Mouse (Mus musculus) right cerebral cortex, postnatal 4 days (tissue): ENCODE results near the gene Tmprss6.

ENCODE experiments used
- DNase-seq: peaks from one replicate; pipeline ENCODE4 v3.0.0-alpha.2; 2022

The Tmprss6 gene

DNA sequence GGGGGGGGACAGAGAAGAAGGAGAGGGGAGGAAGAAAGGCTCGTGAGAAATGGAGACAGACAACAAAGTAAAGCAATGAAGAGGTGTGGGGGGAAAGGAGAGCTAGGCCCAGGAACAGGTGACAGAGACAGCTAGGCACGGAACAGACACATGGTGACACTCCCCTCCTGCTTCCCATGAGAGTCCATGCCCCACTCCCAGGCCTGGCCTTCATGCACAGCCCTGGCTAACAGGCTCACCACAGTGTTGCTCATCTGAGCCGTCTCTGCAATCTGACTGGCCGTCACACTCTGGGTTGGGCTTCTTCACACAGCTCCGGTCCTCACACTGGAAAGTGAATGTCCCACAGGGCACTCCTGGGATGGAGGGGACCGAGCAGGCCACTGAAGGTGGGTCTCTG, 24.6 kb downstream of the Tmprss6 start:
- DNase-seq, result no peak

DNA sequence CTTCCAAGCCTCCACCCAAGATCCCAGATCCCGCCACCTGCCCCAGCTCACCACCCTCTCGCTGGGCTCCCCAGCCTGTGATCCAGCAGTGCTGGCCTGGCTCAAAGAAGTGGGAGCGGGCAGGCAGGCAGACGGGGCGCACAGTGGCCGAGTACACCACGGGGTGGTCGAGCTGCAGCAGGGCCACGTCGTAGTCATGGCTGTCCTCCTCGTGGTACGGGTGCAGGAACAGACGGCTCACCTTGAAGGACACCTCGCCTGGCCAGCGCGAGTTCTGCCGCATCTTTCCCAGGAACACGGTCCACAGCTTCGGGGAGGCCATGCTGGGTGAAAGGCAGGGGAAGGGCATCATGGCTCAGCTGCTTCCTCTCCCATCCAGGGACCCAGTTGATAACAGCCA, 26.2 kb downstream of the Tmprss6 start:
- DNase-seq, result no peak

DNA sequence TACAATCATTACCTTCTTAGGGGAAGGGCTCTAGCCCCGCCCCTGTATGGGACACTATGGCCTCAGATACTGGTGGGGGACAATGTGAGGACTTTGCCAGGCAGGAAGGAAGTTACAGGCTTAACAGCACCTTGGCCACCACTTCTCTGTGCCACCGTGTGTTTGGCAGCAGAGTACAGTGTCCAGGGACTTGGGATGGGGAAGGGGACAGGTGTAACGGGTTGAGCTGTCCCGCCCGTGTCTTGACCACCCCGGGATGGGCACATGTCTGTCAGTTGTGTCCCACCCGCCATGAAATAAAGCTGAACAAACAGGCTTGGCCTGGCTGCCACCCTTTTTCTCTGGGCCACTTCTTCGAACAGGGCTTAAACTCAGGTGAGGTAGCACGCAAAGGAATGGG, 29.5 kb downstream of the Tmprss6 start:
- DNase-seq, result no peak

- no peak for DNase-seq
Observed at GRCm38 (mm10) chr15:78438505-78438904, 29.9 kb downstream of the Tmprss6 start.

DNA sequence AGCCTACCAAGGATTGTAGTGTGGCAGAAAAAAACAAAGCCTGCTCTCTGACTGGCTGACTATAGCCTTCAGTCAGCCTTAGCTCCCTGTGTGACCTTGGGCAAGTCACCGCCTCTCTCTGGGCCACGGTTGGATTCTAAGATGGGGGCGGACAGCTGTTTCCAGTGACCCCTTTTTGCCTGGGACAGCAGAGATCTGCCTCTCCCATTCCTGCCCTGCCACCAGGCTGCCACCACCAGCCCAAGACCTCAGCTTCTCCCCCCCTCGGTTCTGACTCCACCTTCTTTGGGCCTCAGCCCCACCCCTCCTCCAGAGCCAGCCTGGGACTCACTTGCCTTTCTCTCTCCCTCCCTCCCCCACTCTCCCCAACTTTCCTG, 30.4 kb downstream of the Tmprss6 start:
- DNase-seq, result no peak

- DNase-seq, result no peak
Observed at GRCm38 (mm10) chr15:78437237-78438017, 31.0 kb downstream of the Tmprss6 start.

GRCm38 (mm10) chr15:78436380-78437192, 31.8 kb downstream of the Tmprss6 start:
- DNase-seq, result peak; percentile 80

GRCm38 (mm10) chr15:78435681-78436080, 32.8 kb downstream of the Tmprss6 start:
- DNase-seq, result no peak

- DNase-seq, result peak; percentile 64
Observed at GRCm38 (mm10) chr15:78434896-78435520, 33.4 kb downstream of the Tmprss6 start.

DNA sequence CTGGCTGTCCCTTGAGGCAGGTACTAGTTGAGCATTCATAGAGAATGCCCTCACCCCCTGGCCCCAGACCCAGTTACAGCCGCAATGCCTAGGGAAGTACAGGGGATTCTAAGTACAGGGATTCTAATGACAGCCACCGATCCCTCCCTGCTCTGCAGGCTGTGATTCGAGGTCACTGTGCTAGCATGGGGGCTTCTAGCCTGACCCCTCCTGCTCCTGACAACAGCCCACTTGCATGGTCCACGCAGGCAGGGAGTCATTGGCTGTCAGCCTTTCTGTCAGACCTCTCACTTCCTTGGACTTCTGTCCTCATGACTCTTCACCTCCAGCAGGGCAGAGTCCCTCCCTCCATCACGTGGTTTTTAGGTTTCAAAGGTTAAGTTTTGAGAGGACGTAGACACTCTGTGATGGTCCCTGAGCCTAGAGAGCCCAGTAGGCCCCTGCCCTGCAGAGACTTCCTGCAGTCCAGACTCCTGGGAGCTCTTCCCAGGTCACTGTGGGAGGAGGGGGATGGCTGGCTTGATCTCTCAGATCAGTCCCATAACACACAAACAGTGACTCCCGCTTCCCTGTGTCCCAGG, 36.8 kb downstream of the Tmprss6 start:
- no peak for DNase-seq

DNA sequence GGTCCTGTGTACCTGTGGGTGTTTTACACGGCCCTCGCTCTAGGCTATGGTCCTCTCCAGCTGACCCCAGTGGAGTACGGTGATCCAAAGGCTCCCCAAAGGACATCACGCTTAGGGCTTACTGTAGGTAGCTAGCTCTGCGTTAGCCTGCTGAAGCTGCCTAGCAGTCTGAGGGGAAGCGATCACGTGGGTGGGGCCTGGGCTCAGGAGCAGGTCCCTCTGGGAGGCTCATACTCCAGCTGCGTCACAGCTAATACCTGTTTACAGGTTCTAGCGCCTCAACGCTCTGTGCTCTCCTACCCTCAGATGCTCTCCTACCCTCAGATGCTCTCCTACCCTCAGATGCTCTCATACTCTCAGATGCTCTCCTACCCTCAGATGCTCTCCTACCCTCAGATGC, 37.6 kb downstream of the Tmprss6 start:
- no peak for DNase-seq

DNA sequence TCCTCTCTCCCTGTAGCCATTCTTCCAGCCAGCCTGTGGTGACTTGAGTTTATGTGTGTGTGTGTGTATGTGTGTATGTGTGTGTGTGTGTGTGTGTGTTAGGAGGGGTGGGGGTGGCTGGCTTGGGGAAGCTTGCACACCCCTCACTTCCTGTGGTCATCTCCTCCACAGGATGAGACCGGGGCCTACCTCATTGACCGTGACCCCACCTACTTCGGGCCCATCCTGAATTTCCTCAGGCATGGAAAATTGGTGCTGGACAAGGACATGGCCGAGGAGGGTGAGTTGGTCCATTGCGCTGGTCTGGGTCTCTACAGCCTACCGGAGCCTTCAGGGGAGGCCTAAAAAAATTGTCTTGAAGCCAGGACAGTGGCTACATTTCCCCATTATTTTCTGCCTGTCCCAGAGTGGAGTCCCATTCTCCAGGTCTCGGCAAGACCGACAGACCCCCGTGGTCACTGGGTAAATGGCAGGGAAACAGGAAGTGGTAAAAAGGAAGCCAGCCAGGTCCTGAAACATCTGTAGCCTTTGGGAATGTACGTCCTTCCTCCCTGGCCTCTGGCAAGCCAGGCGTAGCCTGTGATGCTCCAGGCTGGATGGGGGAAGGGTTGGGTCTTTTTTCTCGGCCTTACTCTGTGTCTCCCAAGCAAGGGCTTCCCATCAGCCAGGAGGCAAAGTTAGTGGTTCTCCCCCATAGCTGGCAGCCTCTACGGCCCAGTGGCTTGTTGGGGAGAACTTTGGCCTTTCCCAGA, 38.4 kb downstream of the Tmprss6 start:
- no peak for DNase-seq

DNA sequence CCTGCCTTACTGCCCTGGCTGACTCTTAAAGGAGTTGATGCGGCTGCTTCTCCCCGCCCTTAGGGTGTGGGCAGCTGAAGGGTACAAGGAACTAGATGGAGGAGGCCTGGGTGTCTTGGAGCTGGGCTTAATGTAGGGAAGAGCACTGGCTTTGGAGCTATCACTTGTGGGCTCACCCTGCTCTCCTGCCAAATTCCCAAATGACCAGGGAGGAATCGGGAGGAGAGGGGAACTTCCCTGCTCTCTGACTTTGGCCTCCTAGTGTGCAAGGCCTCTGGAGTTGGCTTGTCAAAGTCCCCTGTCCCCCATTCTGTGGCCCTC, 39.3 kb downstream of the Tmprss6 start:
- no peak for DNase-seq

- DNase-seq, result peak; percentile 80
Observed at GRCm38 (mm10) chr15:78428391-78429138, 39.9 kb downstream of the Tmprss6 start, which contains the start of gene Kctd17. TSS of gene Kctd17 (plus strand) at chr15:78428564.

- DNase-seq, result no peak
Observed at GRCm38 (mm10) chr15:78425230-78425629, 43.2 kb downstream of the Tmprss6 start.

- DNase-seq, result no peak
Observed at GRCm38 (mm10) chr15:78424507-78424906, 43.9 kb downstream of the Tmprss6 start.

DNA sequence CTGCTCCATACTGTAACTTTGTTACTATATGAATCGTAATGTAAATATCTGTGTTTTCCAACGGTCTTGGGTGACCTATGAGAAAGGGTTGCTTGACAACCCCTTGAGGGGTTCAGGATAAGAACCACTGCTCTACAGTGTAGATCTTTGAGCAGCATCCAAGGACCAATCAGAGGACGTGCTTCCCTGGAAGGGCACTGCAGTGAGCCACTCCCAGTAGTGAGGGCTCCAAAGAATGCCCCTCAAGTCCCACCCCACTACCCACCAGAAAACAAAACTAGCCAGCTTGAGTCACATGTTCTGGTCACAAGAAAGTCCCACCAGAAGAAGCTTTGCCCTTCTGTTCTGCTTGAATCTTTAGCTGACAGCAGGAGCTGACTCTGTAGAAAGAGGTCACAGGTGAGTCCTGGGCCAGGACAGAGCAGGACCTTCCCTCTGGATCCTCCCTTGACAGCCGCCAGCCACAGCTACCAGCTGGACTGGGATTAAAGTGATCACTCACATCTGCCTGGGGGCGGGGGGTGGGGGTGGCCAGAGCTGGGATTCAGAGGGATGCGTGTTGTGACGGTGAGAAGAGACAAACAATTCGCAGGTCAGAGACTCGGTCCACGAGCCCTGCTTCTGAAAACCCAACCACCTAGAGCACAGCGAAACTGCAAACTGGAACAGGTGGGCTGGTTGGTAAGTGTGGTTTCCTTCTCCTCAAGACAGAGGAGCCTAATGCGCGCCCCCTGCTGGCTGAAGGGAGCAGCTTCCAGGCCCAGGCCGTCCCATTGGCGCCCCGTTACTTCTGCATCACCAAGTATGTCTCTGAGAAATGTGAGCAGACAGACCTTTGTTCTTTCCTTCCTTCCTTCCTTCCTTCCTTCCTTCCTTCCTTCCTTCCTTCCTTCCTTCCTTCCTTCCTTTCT, 46.1 kb downstream of the Tmprss6 start:
- peak; percentile 95 for DNase-seq

- DNase-seq, result no peak
Observed at GRCm38 (mm10) chr15:78420395-78420794, 48.0 kb downstream of the Tmprss6 start.

DNA sequence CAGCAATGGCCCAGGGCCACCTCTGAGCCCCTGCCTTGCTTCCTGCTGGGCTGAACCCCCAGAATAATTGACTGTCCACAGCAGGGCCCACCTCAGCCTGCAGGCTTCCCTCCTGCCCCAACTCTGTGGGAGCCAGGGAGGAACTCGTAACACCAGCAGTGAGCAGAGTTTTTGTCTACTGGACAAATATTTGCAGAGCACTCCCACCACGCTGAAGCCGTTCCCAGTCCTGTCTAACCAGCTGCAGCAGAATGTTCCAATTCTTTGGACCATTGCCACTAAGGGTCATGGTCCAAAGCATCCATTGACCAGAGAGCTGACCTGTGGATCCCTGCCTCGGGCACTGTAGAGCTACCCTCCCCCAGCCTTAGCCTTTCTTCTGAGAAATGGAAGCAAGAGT, 51.5 kb downstream of the Tmprss6 start:
- DNase-seq, result no peak

DNA sequence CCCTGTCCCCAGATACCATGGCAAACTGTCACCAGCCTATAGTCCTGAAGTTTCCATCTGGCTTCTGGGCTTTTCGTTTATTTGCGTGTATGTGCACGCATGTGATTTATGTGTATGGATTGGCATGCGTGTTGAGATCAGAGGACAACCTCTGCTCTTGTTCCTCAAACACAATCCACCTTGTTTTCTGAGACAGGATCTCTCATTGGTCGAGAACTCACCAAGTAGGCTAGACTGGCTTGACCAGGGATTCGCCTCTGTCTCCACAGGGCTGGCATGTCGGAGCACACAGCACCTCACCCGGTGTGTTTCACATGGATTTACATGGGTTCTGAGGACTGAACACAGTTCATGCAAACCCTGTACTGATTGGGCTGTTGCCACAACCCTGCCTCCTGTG, 54.3 kb downstream of the Tmprss6 start:
- no peak for DNase-seq

DNA sequence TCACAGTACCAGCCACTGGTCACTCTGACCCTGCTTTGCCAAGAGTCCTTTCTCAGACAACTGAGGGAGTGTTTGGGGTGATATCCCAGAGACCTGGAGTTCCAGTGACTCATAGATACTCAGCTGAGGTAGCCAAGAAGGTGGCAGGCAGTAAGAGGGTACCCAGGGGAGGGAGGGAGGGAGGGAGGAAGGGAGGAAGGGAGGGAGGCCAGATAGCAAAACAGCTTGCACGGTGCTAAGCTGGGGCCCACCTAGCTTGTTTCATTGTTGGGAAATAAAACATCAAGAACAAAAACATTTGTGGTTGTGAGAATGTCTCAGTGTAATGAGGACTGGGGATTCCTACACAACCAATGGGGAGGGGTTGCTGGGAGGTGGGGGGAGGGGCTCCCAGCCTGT, 54.7 kb downstream of the Tmprss6 start:
- DNase-seq, result no peak
